ENCODE assay signal across 20 mouse cellular contexts in the genomic region with DNA sequence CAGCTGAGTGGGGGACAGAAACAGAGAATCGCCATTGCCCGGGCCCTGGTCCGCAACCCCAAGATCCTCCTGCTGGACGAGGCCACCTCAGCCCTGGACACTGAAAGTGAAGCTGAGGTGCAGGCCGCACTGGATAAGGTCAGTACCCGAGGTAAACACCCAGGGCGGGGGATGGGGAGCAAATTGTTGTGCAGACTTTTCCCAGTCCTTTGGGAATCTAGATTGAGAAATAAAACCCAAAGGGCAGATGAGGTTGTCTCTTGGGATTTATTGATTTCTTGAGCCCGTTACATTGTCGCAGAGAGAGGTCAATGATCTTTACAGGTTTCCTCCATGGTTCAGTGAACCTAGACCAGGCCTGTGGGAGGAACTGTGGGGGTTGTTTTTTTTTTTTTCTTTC. TPM values are rescaled to one million over a fixed set of nuclear protein-coding genes. Genes with fewer than 3 reads are reported as not detected.
"Had no signal": no experiment of that assay in that cellular context is flagged by ENCODE, and none has a peak within 500 bp of the region (broad histone marks: within the 10 kb centered on the region; RNA-seq: fewer than 3 reads in every experiment).

No protein-coding gene starts in this region.

- H3K4me1 ChIP-seq: neural tube, embryonic 12.5 days; neural tube, embryonic 15.5 days had no signal

- H3K4me3 ChIP-seq: left cerebral cortex, adult 2 months; neural tube, embryonic 12.5 days; neural tube, embryonic 15.5 days had no signal

- H3K9ac ChIP-seq: neural tube, embryonic 12.5 days; neural tube, embryonic 15.5 days had no signal

- ATAC-seq: intestine, postnatal 0 days had no signal

- H3K27ac ChIP-seq: left cerebral cortex, adult 2 months; neural tube, embryonic 12.5 days; neural tube, embryonic 15.5 days; stomach, postnatal 0 days had no signal

- DNase-seq: kidney, adult 2 months; kidney, postnatal 10 days; kidney, postnatal 36 days; layer of hippocampus, postnatal 36 days; lung, adult 2 months; lung, postnatal 14 days; lung, postnatal 4 days; midbrain, embryonic 14.5 days; right cerebral cortex, adult 18-20 months; right cerebral cortex, postnatal 14 days; right cerebral cortex, postnatal 4 days; thymus, adult 2 months; thymus, postnatal 25 days had no signal

- H3K27me3 ChIP-seq: neural tube, embryonic 12.5 days; neural tube, embryonic 15.5 days had no signal

- H3K36me3 ChIP-seq: neural tube, embryonic 12.5 days; neural tube, embryonic 15.5 days had no signal

- H3K9me3 ChIP-seq: neural tube, embryonic 15.5 days had no signal

- H3K4me2 ChIP-seq: midbrain, embryonic 11.5 days; neural tube, embryonic 12.5 days; neural tube, embryonic 15.5 days had no signal

RNA-seq across cellular contexts. Expression of a gene that starts 34.9 kb away (rescaled TPM):
- polyA plus RNA-seq: kidney, embryonic 14.5 days had no signal
